Mouse (Mus musculus) cerebellum, adult 2 months (tissue): ENCODE data around the gene Cabp1.

Experiments used
- CTCF ChIP-seq: fragments of 200-500 bp; IDR thresholded peaks from 2 replicates; pipeline ENCODE4 v1.5.1; 2011; ENCODE audit warnings: low read depth, mild to moderate bottlenecking, control low read depth, low read length, moderate library complexity, borderline replicate concordance; ENCODE audit not compliant: insufficient read depth
- POLR2A ChIP-seq: fragments of 200-500 bp; IDR thresholded peaks from 2 replicates; pipeline ENCODE4 v1.6.1; 2011; ENCODE audit warnings: low read length, control low read depth, borderline replicate concordance; ENCODE audit not compliant: insufficient read depth

DNA sequence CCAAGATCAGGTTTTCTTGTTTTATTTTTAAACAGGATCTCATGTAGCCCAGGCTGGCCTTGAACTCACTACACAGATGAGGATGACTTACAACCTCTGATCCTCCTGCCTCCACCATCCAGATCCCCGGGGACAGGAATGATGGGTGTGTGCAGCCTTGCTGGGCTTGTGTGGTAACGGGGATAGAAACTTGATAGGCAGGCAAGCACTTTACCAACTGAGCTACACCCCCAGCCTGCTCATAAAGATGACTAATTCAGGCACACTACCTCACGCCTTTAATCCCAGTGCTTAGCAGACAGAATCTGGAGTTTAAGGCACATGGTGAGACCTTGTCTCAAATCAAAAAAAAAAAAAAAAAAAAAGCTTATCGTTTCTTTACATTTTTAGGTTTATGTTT lies 18.7 kb upstream of the Cabp1 start:
- TF ChIP-seq POLR2A: no peak
- no peak for TF ChIP-seq CTCF
